7 mouse cellular contexts compared by ENCODE assay signal in the genomic region with DNA sequence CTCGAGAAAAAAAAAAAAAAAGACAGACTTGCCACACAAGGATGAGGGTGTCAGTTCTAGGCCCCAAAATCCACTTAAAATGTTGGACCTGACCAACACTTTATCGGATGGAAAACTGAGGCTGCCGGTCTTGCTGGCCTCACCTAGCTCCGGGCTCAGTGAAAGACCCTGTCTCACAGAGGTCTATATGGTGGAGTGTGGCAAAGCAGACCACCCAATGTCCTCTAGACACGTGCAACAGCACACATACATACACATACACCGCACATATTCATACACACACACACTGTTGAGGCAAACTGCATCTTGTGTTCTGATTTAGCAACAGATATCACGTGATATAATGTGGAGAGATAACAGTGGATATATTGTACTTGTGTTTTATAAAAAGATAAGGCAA. TPM values are rescaled to one million over a fixed set of nuclear protein-coding genes. Genes with fewer than 3 reads are reported as not detected.
DNase-seq lines count a peak whose midpoint lies in the region; ATAC-seq lines count a peak whose summit lies in the region.

No protein-coding gene starts in this region.

- peak overlapping the region; percentile 65; the same call in 1 of the 2 replicates for H3K4me2 ChIP-seq in liver, embryonic 11.5 days
- H3K4me2 ChIP-seq in forebrain, embryonic 12.5 days = peak overlapping the region; percentile 49
- peak overlapping the region; percentile 53; the same call in 1 of the 2 replicates for H3K4me2 ChIP-seq in intestine, embryonic 15.5 days (replicated peaks)
- H3K4me2 ChIP-seq in neural tube, embryonic 13.5 days = peak overlapping the region; percentile 53

- WGBS in liver, embryonic 11.5 days = 63% methylated on average over 7 of the region's 7 CpGs
- WGBS in forebrain, embryonic 12.5 days = 36% methylated on average over 7 of the region's 7 CpGs
- 64% methylated on average over 7 of the region's 7 CpGs for WGBS in intestine, embryonic 15.5 days
- 49% methylated on average over 7 of the region's 7 CpGs for WGBS in neural tube, embryonic 13.5 days

- no peak for DNase-seq in liver, embryonic 11.5 days (ENCODE audit: low spot score)
- no peak for DNase-seq in liver
- no peak for DNase-seq in thymus, postnatal 4 days
- no peak for DNase-seq in right cerebral cortex, adult 18-20 months

- H3K9ac ChIP-seq in liver, embryonic 11.5 days (ENCODE audit: low read depth, low read length) = no peak overlapping the region
- no peak overlapping the region for H3K9ac ChIP-seq in forebrain, embryonic 12.5 days
- no peak overlapping the region for H3K9ac ChIP-seq in intestine, embryonic 15.5 days
- no peak overlapping the region for H3K9ac ChIP-seq in neural tube, embryonic 13.5 days

- no peak for ATAC-seq in liver, embryonic 11.5 days (replicated peaks; ENCODE audit: low FRiP score)
- ATAC-seq in forebrain, embryonic 12.5 days (ENCODE audit: low FRiP score) = no peak
- no peak for ATAC-seq in intestine, embryonic 15.5 days
- no peak for ATAC-seq in neural tube, embryonic 13.5 days (ENCODE audit: low read depth)

- H3K36me3 ChIP-seq in liver, embryonic 11.5 days (ENCODE audit: control insufficient read depth, insufficient read depth, low read length) = no peaks in the 10 kb centered on the region
- H3K36me3 ChIP-seq in forebrain, embryonic 12.5 days (replicated peaks) = no peaks in the 10 kb centered on the region
- H3K36me3 ChIP-seq in intestine, embryonic 15.5 days = no peaks in the 10 kb centered on the region
- H3K36me3 ChIP-seq in neural tube, embryonic 13.5 days = no peaks in the 10 kb centered on the region

- H3K4me3 ChIP-seq in liver, embryonic 11.5 days (ENCODE audit: low read depth, low read length) = no peak overlapping the region
- no peak overlapping the region for H3K4me3 ChIP-seq in forebrain, embryonic 12.5 days (replicated peaks)
- H3K4me3 ChIP-seq in intestine, embryonic 15.5 days (replicated peaks) = no peak overlapping the region
- H3K4me3 ChIP-seq in neural tube, embryonic 13.5 days = no peak overlapping the region

- H3K27ac ChIP-seq in liver, embryonic 11.5 days (ENCODE audit: low read depth, low read length) = no peak overlapping the region
- no peak overlapping the region for H3K27ac ChIP-seq in forebrain, embryonic 12.5 days
- H3K27ac ChIP-seq in intestine, embryonic 15.5 days = no peak overlapping the region
- no peak overlapping the region for H3K27ac ChIP-seq in neural tube, embryonic 13.5 days (replicated peaks)

- no peaks in the 10 kb centered on the region for H3K27me3 ChIP-seq in liver, embryonic 11.5 days (replicated peaks; ENCODE audit: control insufficient read depth, insufficient read depth, low read length)
- H3K27me3 ChIP-seq in forebrain, embryonic 12.5 days = peaks cover 9% of the 10 kb centered on the region; the same call in 1 of the 2 replicates
- no peaks in the 10 kb centered on the region for H3K27me3 ChIP-seq in intestine, embryonic 15.5 days (replicated peaks)
- peaks cover 8% of the 10 kb centered on the region; the same call in 1 of the 2 replicates for H3K27me3 ChIP-seq in neural tube, embryonic 13.5 days

- no peaks in the 10 kb centered on the region for H3K9me3 ChIP-seq in liver, embryonic 11.5 days (ENCODE audit: control insufficient read depth, low read length)
- no peaks in the 10 kb centered on the region; the same call in 1 of the 2 replicates for H3K9me3 ChIP-seq in forebrain, embryonic 12.5 days
- H3K9me3 ChIP-seq in intestine, embryonic 15.5 days = no peaks in the 10 kb centered on the region
- no peaks in the 10 kb centered on the region for H3K9me3 ChIP-seq in neural tube, embryonic 13.5 days

- no peaks in the 10 kb centered on the region for H3K4me1 ChIP-seq in liver, embryonic 11.5 days (replicated peaks; ENCODE audit: control insufficient read depth, insufficient read depth, low read length)
- H3K4me1 ChIP-seq in forebrain, embryonic 12.5 days = peaks cover 12% of the 10 kb centered on the region
- H3K4me1 ChIP-seq in intestine, embryonic 15.5 days (replicated peaks) = no peaks in the 10 kb centered on the region
- H3K4me1 ChIP-seq in neural tube, embryonic 13.5 days (replicated peaks) = peaks cover 9% of the 10 kb centered on the region

RNA-seq across cellular contexts. Expression of a gene that starts 15.9 kb away (rescaled TPM):
- polyA plus RNA-seq in liver, embryonic 11.5 days (2014; fragmentation: Nextera tagmentation; extraction: Ambion mirVana) = 10.8 and 12.6 TPM in 2 replicates
- 12.1 and 13.7 TPM in 2 replicates for polyA plus RNA-seq in forebrain, embryonic 12.5 days (2016; fragmentation: Nextera tagmentation; extraction: Ambion mirVana)
- polyA plus RNA-seq in intestine, embryonic 15.5 days (2015; fragmentation: Nextera tagmentation; extraction: Ambion mirVana) = 12.1 and 15.8 TPM in 2 replicates
- polyA plus RNA-seq in neural tube, embryonic 13.5 days (2015; fragmentation: Nextera tagmentation; extraction: Ambion mirVana) = 7.9 and 8.5 TPM in 2 replicates

RNA-seq across cellular contexts. Expression of a gene that starts 22.4 kb away (rescaled TPM):
- polyA plus RNA-seq in liver, embryonic 11.5 days (2014; fragmentation: Nextera tagmentation; extraction: Ambion mirVana) = 22.2 and 27.9 TPM in 2 replicates
- polyA plus RNA-seq in forebrain, embryonic 12.5 days (2016; fragmentation: Nextera tagmentation; extraction: Ambion mirVana) = 41.3 and 52.8 TPM in 2 replicates
- polyA plus RNA-seq in intestine, embryonic 15.5 days (2015; fragmentation: Nextera tagmentation; extraction: Ambion mirVana) = 21.7 and 24.1 TPM in 2 replicates
- polyA plus RNA-seq in neural tube, embryonic 13.5 days (2015; fragmentation: Nextera tagmentation; extraction: Ambion mirVana) = 37.2 and 42.3 TPM in 2 replicates
